Mouse (Mus musculus) heart, embryonic 10.5 days (tissue): Measurements from ENCODE around the gene Armc10. TPM values are rescaled to one million over a fixed set of nuclear protein-coding genes. Genes with fewer than 3 reads are reported as not detected.
A peak's percentile ranks its signal among the peaks of the same experiment; 100 is the strongest.

Source experiments
- DNase-seq: peaks from one replicate; pipeline ENCODE4 v3.0.0-alpha.2; 2017; ENCODE audit warnings: low spot score
- H3K27ac ChIP-seq: fragments of 300-500 bp; sonication (generic); 2 replicates; pipeline ENCODE4 v1.5.1; 2016; ENCODE audit warnings: mild to moderate bottlenecking
- H3K27me3 ChIP-seq: fragments of 300-500 bp; sonication (generic); 2 replicates; pipeline ENCODE4 v1.6.1; 2016; ENCODE audit warnings: mild to moderate bottlenecking; ENCODE audit not compliant: poor library complexity, insufficient read depth, severe bottlenecking
- H3K36me3 ChIP-seq: fragments of 300-500 bp; sonication (generic); 2 replicates; pipeline ENCODE4 v1.6.1; 2016; ENCODE audit warnings: mild to moderate bottlenecking, moderate library complexity
- H3K4me1 ChIP-seq: fragments of 300-500 bp; sonication (generic); 2 replicates; pipeline ENCODE4 v1.6.1; 2016; ENCODE audit warnings: mild to moderate bottlenecking
- H3K4me3 ChIP-seq: fragments of 300-500 bp; sonication (generic); 2 replicates; pipeline ENCODE4 v1.5.1; 2016; ENCODE audit warnings: mild to moderate bottlenecking, moderate library complexity
- H3K9me3 ChIP-seq: fragments of 300-500 bp; sonication (generic); 2 replicates; pipeline ENCODE4 v1.6.1; 2016; ENCODE audit warnings: mild to moderate bottlenecking, moderate library complexity
- WGBS: fragments of 180-500 bp; shearing (Covaris S2); methylation state at CpG from one replicate; pipeline ENCODE4 v1.1.7; 2016; 5-methylcytosine and 5-hydroxymethylcytosine counted together
- polyA plus RNA-seq: library from polyadenylated mRNA; unstranded; fragments of >200 nt; fragmentation: Nextera tagmentation; extraction: Ambion mirVana; gene quantifications from 2 replicates; pipeline ENCODE4 v1.2.1, GENCODE M21; 2016

Gene Armc10
- polyA plus RNA-seq, 1 experiment from 2014 or later: 32.8 TPM

- H3K36me3 ChIP-seq: peaks cover 31% of the 10 kb centered on the region
- H3K9me3 ChIP-seq: no peaks in the 10 kb centered on the region
- peaks cover 18% of the 10 kb centered on the region; the same call in 1 of the 2 replicates for H3K4me1 ChIP-seq
- peak overlapping the region; percentile 75 for H3K4me3 ChIP-seq
- WGBS: under 1% methylated on average over 25 of the region's 25 CpGs
- H3K27ac ChIP-seq: peak overlapping the region; percentile 86
- peaks cover 4% of the 10 kb centered on the region; the same call in 1 of the 2 replicates for H3K27me3 ChIP-seq
- no peak for DNase-seq
Observed at GRCm38 (mm10) chr5:21646133-21646491, 499 bp downstream of the Armc10 start.

DNA sequence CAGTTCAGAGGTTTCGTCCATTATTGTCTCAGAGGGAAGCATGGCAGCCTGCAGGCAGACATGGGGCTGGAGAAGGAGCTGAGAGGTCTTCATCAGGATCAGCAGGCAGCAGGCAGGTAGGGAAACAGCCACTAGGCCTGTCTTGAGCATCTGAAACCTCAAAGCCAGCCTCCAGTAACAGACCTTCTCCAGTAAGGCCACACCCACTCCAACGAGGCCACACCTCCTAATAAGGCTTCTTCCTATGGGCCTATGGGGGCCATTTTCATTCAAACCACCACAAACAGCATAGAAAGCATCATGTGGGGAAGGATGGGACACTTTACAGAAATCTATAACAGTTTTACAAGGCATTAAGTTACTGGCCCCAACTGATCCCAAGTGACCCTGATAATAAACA, 5.1 kb downstream of the Armc10 start:
- Histone ChIP-seq H3K36me3 (peaks cover 64% of the 10 kb centered on the region), H3K27ac (no peak overlapping the region), H3K4me3 (no peak overlapping the region), H3K27me3 (no peaks in the 10 kb centered on the region), H3K9me3 (no peaks in the 10 kb centered on the region), H3K4me1 (peaks cover 13% of the 10 kb centered on the region; the same call in 1 of the 2 replicates)
- DNase-seq: no peak
- 79% methylated on average over 2 of the region's 2 CpGs for WGBS

GRCm38 (mm10) chr5:21651885-21652612, 6.4 kb downstream of the Armc10 start:
- H3K27ac ChIP-seq: no peak overlapping the region
- H3K4me1 ChIP-seq: peaks cover 5% of the 10 kb centered on the region; the same call in 1 of the 2 replicates

GRCm38 (mm10) chr5:21656912-21657311, 11.3 kb downstream of the Armc10 start:
- WGBS: 87% methylated on average over 9 of the region's 9 CpGs
- no peak overlapping the region for H3K27ac ChIP-seq
- H3K9me3 ChIP-seq: no peaks in the 10 kb centered on the region
- no peaks in the 10 kb centered on the region for H3K27me3 ChIP-seq
- no peak overlapping the region for H3K4me3 ChIP-seq
- H3K4me1 ChIP-seq: 0 out of 2 replicates have a peak, but pooled peaks cover 2% of the 10 kb centered on the region
- H3K36me3 ChIP-seq: peaks cover 54% of the 10 kb centered on the region
- DNase-seq: no peak

More at GRCm38 (mm10) chr5:21651885-21652612, 6.4 kb downstream of the Armc10 start:
- DNase-seq: no peak
- H3K36me3 ChIP-seq: peaks cover 68% of the 10 kb centered on the region
- no peak overlapping the region for H3K4me3 ChIP-seq
- H3K9me3 ChIP-seq: no peaks in the 10 kb centered on the region
- no peaks in the 10 kb centered on the region for H3K27me3 ChIP-seq
- 80% methylated on average over 7 of the region's 7 CpGs for WGBS

- Histone ChIP-seq H3K9me3 (no peaks in the 10 kb centered on the region), H3K4me1 (0 out of 2 replicates have a peak, but pooled peaks cover 2% of the 10 kb centered on the region), H3K27ac (no peak overlapping the region), H3K36me3 (peaks cover 53% of the 10 kb centered on the region), H3K27me3 (no peaks in the 10 kb centered on the region), H3K4me3 (no peak overlapping the region)
- no peak for DNase-seq
- WGBS: 89% methylated on average over 6 of the region's 6 CpGs
Observed at GRCm38 (mm10) chr5:21658038-21658437, 12.4 kb downstream of the Armc10 start.

- Histone ChIP-seq H3K9me3 (no peaks in the 10 kb centered on the region), H3K27ac (0 out of 2 replicates have a peak overlapping the region, but pooled peaks have one; percentile 7), H3K27me3 (no peaks in the 10 kb centered on the region), H3K4me1 (0 out of 2 replicates have a peak, but pooled peaks cover 2% of the 10 kb centered on the region), H3K4me3 (no peak overlapping the region), H3K36me3 (peaks cover 49% of the 10 kb centered on the region)
- DNase-seq: peak; percentile 85
- WGBS: 52% methylated on average over 11 of the region's 11 CpGs
Observed at GRCm38 (mm10) chr5:21658623-21659395, 13.2 kb downstream of the Armc10 start.

DNA sequence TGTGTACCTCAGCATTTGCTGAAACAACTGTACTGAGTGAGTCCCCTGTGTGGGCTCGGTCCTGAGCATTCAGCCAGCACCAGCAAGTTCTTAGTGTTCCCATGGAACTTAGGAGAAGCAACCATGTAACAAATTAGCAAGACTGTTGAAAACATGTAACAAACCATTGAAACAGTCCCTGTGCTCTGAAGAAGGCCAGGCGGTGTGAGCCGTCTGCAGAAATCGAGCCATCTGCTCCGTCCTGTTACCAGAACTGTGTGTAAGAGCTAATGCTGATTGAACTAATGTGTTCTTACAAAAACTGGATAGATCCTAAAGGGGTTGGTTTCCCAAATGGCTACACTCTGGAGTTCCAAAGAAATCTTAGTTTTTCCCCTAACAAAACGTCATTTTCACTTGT, 15.2 kb downstream of the Armc10 start:
- DNase-seq: no peak
- no peak overlapping the region for H3K4me3 ChIP-seq
- WGBS: 85% methylated on average over 6 of the region's 6 CpGs
- H3K27me3 ChIP-seq: no peaks in the 10 kb centered on the region
- H3K36me3 ChIP-seq: peaks cover 42% of the 10 kb centered on the region
- H3K9me3 ChIP-seq: no peaks in the 10 kb centered on the region
- H3K27ac ChIP-seq: no peak overlapping the region
- 0 out of 2 replicates have a peak, but pooled peaks cover 2% of the 10 kb centered on the region for H3K4me1 ChIP-seq

DNA sequence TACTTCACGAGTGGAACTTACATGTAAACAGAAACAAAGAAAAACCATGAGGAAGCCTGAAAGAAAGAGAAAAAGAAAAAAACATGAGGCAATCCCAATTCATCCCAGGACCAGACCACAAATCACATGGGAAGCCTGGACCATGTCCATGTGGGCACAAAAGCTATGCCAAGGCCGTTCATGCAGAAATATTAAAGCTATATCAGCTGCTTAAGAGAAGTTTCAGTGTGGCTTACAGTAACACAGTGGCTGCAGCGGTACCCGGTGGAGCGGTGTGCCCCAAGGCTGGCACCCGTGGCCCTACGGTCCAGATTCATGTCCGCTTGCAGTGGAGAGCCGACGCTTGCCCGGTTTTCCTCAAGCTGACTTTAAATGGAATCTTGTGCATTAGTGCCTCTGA, 17.5 kb downstream of the Armc10 start:
- 91% methylated on average over 11 of the region's 11 CpGs for WGBS
- H3K36me3 ChIP-seq: peaks cover 38% of the 10 kb centered on the region
- no peak overlapping the region for H3K4me3 ChIP-seq
- no peak for DNase-seq
- peaks cover 8% of the 10 kb centered on the region; the same call in 1 of the 2 replicates for H3K4me1 ChIP-seq
- no peak overlapping the region for H3K27ac ChIP-seq
- H3K9me3 ChIP-seq: no peaks in the 10 kb centered on the region
- no peaks in the 10 kb centered on the region for H3K27me3 ChIP-seq

DNA sequence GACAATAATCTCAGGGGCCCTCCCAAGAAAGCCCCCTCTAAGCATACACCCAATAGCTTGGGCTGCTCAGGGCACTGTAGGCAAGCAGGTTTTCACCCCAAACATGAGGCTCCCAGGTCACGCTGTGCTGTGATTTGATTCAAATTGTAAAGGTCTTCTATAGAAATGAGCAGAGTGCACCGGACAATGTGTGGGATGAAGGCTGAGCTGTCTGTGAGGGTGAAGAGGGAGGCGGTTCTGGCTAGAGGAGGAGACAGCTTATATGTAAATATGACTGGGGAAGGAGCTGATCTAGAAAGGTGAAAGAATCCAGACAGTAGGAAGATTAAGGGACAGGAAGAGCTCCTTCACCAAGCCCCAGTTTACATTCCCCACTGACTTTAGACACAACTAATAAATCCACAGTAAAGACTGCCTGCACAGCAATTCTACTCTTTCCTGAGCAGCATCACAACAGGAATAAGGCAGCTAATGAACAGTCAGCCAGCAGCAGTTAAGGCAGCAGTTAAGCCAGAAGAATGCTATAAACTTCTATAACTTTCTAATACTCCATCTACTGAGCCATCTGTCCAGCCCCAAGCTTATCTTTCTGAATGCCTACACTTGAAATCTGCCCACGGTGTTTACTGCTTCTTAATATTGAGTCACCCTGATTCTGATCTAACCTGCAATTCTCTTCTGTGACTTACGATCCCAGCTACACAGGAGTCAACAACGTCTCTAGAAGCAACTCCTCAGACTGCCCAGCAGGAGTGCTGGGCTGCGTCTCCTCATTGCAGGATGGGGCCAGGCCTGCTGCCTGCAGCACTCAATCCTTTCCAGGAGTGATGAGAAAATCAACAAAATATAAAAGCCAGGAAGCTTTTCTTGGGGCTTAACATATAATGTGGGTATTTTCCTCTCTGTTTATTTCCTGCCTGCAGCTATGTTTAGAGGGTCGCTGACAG, 21.9 kb downstream of the Armc10 start:
- Histone ChIP-seq H3K27me3 (no peaks in the 10 kb centered on the region), H3K9me3 (no peaks in the 10 kb centered on the region), H3K4me1 (peaks cover 6% of the 10 kb centered on the region; the same call in 1 of the 2 replicates), H3K4me3 (no peak overlapping the region), H3K36me3 (peaks cover 9% of the 10 kb centered on the region), H3K27ac (no peak overlapping the region)
- 59% methylated on average over 8 of the region's 8 CpGs for WGBS
- DNase-seq: no peak

- H3K36me3 ChIP-seq: no peaks in the 10 kb centered on the region
- H3K4me3 ChIP-seq: no peak overlapping the region
- no peak overlapping the region for H3K27ac ChIP-seq
- no peaks in the 10 kb centered on the region for H3K9me3 ChIP-seq
- WGBS: 84% methylated on average over 2 of the region's 2 CpGs
- peaks cover 11% of the 10 kb centered on the region; the same call in 1 of the 2 replicates for H3K4me1 ChIP-seq
- H3K27me3 ChIP-seq: no peaks in the 10 kb centered on the region
- no peak for DNase-seq
Observed at GRCm38 (mm10) chr5:21669307-21669706, 23.7 kb downstream of the Armc10 start.

DNA sequence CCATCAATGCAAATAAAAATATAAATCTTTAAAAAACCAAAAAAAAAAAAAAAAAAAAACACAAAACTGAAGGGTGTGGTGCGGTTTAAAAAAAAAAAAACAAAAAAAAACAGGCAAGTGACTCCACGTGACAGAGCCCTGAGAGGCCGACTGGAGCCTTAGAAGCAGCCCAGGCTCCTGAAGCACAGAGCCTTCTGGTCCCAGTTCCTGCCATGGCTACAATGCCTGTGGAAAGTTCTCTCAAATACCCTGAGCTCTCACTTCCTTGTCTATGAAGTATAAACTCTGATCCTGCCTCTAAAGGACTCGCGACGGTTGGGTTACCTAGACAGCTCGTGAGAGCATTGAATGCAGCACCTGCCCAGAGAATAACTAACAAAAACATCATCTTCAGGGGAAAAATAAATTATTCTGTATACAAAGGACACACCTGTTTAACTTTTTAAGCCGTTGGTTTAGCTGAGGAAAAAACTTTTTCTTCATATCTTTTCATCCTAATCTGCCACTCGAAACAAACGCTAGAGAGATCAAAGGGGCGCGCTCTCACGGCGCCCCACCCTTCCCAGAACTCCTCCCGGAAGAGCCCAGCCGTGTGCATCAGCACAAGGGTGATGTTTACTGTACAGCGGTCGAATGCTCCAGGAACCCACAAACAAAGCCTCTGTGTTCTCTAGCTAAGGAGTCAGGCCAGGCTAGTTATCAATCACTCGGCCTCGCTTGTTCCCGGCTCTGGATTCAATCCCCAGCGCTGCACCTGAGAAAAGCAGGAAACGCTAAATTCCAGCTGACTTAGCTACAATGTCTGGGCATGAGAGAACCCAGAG, 27.4 kb downstream of the Armc10 start:
- peak; percentile 82 for DNase-seq
- H3K27ac ChIP-seq: peak overlapping the region; percentile 79
- H3K9me3 ChIP-seq: no peaks in the 10 kb centered on the region
- H3K27me3 ChIP-seq: no peaks in the 10 kb centered on the region
- 51% methylated on average over 23 of the region's 23 CpGs for WGBS
- peak overlapping the region; percentile 27; the same call in 1 of the 2 replicates for H3K4me3 ChIP-seq
- peaks cover 9% of the 10 kb centered on the region; the same call in 1 of the 2 replicates for H3K4me1 ChIP-seq
- H3K36me3 ChIP-seq: peaks cover 10% of the 10 kb centered on the region; the same call in 1 of the 2 replicates
